Mouse (Mus musculus) cerebellum, postnatal 10 days (tissue): ENCODE measurements at regions not wholly inside any gene's neighbourhood (a gene's known extent, or its start where the extent isn't known, plus 50 kb on each side); places are given as distances from the start of the nearest gene placed in this dataset.
A peak's percentile ranks its signal among the peaks of the same experiment; 100 is the strongest.
"Not testable (repeated sequence)": the region's sequence is repeated elsewhere in the genome, so short reads cannot be mapped to it uniquely, and the experiment has no call there.

Experiments used
- DNase-seq, 2 experiments: peaks; one replicate each; pipeline ENCODE4 v3.0.0; 2021; ENCODE audit warnings: mixed read lengths in 2 of 2

- no peak for DNase-seq
These were observed 108.3 kb upstream of the Dyrk2 start for GRCm38 (mm10) chr10:118978181-118978743.

GRCm38 (mm10) chr10:118976447-118976846, 106.4 kb upstream of the Dyrk2 start:
- peak in 1 of 2 experiments; percentile 36 for DNase-seq

GRCm38 (mm10) chr10:118975772-118976171, 105.8 kb upstream of the Dyrk2 start:
- DNase-seq: no peak

- DNase-seq: no peak
These were observed 103.3 kb upstream of the Dyrk2 start for GRCm38 (mm10) chr10:118973324-118973723.

- no peak for DNase-seq
These were observed 102.6 kb upstream of the Dyrk2 start for GRCm38 (mm10) chr10:118972626-118973025.

GRCm38 (mm10) chr10:118970457-118971175, 100.6 kb upstream of the Dyrk2 start:
- no peak for DNase-seq

- peak in 1 of 2 experiments; percentile 16 for DNase-seq
These were observed 91.7 kb upstream of the Dyrk2 start for GRCm38 (mm10) chr10:118961713-118962181.

- DNase-seq: no peak
These were observed 90.1 kb upstream of the Dyrk2 start for GRCm38 (mm10) chr10:118960076-118960475.

GRCm38 (mm10) chr10:118959623-118960022, 89.6 kb upstream of the Dyrk2 start:
- no peak for DNase-seq

- no peak for DNase-seq
These were observed 86.3 kb upstream of the Dyrk2 start for GRCm38 (mm10) chr10:118956352-118956751.

- DNase-seq: no peak
These were observed 83.4 kb upstream of the Dyrk2 start for GRCm38 (mm10) chr10:118953440-118953839.

- DNase-seq: no peak
These were observed 82.7 kb upstream of the Dyrk2 start for GRCm38 (mm10) chr10:118952756-118953155.

GRCm38 (mm10) chr10:118947724-118948123, 77.7 kb upstream of the Dyrk2 start:
- no peak for DNase-seq

GRCm38 (mm10) chr10:118947016-118947674, 77.1 kb upstream of the Dyrk2 start:
- peak in 1 of 2 experiments; percentile 13 for DNase-seq

GRCm38 (mm10) chr10:118927316-118927715, 57.3 kb upstream of the Dyrk2 start:
- no peak for DNase-seq

GRCm38 (mm10) chr10:118923473-118924185, 53.6 kb upstream of the Dyrk2 start:
- no peak for DNase-seq

- DNase-seq: not testable (repeated sequence)
These were observed 52.1 kb upstream of the Dyrk2 start for GRCm38 (mm10) chr10:118922120-118922519.
